Mouse (Mus musculus) bone marrow, adult 2 months (tissue): ENCODE data around the gene Lrtm2. TPM values are rescaled to one million over a fixed set of nuclear protein-coding genes. Genes with fewer than 3 reads are reported as not detected.
"Not testable (repeated sequence)": the region's sequence is repeated elsewhere in the genome, so short reads cannot be mapped to it uniquely, and the experiment has no call there.

Source experiments
- H3K27ac ChIP-seq: fragments of 200-500 bp; 2 replicates; pipeline ENCODE4 v1.5.1; 2012; ENCODE audit warnings: low read depth, mild to moderate bottlenecking, control low read depth, inconsistent platforms, low read length; ENCODE audit not compliant: control insufficient read depth, poor library complexity, insufficient read depth
- H3K4me1 ChIP-seq: fragments of 200-500 bp; 2 replicates; pipeline ENCODE4 v1.6.1; 2011; ENCODE audit warnings: low read length; ENCODE audit not compliant: control insufficient read depth, insufficient read depth
- H3K4me3 ChIP-seq: fragments of 200-500 bp; replicated peaks from 2 replicates; pipeline ENCODE3; 2011; ENCODE audit warnings: mild to moderate bottlenecking, low read depth, low read length, control low read depth; ENCODE audit not compliant: control insufficient read depth
- CTCF ChIP-seq: fragments of 200-500 bp; IDR thresholded peaks from 2 replicates; pipeline ENCODE4 v1.5.1; 2011; ENCODE audit warnings: low read length, control low read depth; ENCODE audit not compliant: control insufficient read depth, insufficient read depth
- POLR2A ChIP-seq: fragments of 200-500 bp; IDR thresholded peaks from 2 replicates; pipeline ENCODE4 v1.6.1; 2011; ENCODE audit warnings: low read depth, mild to moderate bottlenecking, control low read depth, low read length, borderline replicate concordance; ENCODE audit not compliant: control insufficient read depth
- WGBS: fragments of 180-500 bp; shearing (Covaris S2); methylation state at CpG from one replicate; pipeline ENCODE4 v1.1.7; 2018; 5-methylcytosine and 5-hydroxymethylcytosine counted together
- polyA plus RNA-seq: library from polyadenylated mRNA; stranded (reverse); fragments of >200 nt; gene quantifications from 2 replicates; pipeline ENCODE4 v1.2.4, GENCODE M21; 2011; ENCODE audit warnings: low replicate concordance; ENCODE audit not compliant: missing spikeins, insufficient read depth, insufficient read length

The Lrtm2 gene
- polyA plus RNA-seq, 1 experiment: not detected

DNA sequence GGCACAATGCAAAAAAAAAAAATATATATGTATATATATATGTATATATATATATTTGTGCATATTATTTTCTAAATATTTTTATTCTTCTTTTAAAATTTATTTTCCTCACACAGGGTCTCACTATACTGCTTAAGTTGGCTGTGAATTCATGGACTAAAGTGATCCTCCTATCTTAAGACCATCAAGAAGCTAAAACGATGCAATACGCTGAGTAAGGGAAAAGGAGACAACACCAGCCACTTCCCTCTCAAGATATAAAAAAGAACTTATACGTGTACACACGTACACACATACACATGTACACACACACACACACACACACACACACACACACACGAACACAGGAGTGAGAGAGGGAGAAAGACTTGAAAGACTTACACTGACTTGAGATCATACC lies 33.0 kb upstream of the Lrtm2 start:
- no peak overlapping the region for H3K4me3 ChIP-seq
- no peak for TF ChIP-seq POLR2A
- no peak for TF ChIP-seq CTCF
- H3K27ac ChIP-seq: no peak overlapping the region
- no peaks in the 10 kb centered on the region; the same call in 1 of the 2 replicates for H3K4me1 ChIP-seq
- WGBS: 76% methylated on average over 5 of the region's 5 CpGs

DNA sequence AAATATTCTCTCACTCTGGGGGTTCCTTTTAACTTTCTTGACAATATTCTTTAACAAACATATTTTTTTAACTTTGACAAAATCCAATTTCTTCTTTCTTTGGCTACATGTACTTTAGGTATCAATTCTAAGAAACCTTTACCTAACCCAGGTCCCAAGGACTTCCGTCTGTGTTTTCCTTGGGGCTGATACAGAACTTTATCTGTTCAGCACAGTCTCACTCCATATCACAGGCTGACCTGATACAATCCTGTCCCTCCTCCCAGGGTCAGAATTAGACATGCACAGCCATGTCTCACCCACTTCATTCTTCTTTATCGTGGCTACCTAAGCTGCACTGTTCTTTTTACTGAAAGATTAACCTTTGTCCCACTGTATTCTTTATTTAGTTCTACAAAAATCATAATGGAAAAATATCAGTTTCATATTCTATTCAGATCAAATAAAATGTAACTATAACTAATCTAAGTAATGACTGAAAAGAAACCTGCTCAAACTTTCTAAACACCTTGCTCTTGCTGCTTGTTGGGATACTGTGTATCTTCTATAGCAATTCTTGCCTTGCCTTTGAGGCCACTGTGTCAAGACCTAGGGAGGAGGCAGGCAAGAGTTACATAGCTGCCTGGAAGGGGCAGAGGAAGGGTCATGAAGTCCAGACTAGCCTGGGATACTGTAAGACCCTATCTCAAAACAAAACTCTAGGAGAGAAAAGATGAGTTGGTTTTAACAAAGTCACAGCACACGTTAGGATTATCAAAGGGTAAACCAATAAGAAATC lies 30.5 kb upstream of the Lrtm2 start:
- Histone ChIP-seq H3K4me3 (no peak overlapping the region), H3K27ac (no peak overlapping the region), H3K4me1 (no peaks in the 10 kb centered on the region; the same call in 1 of the 2 replicates)
- no peak for TF ChIP-seq CTCF
- TF ChIP-seq POLR2A: no peak
- WGBS: 59% methylated on average over 3 of the region's 3 CpGs

DNA sequence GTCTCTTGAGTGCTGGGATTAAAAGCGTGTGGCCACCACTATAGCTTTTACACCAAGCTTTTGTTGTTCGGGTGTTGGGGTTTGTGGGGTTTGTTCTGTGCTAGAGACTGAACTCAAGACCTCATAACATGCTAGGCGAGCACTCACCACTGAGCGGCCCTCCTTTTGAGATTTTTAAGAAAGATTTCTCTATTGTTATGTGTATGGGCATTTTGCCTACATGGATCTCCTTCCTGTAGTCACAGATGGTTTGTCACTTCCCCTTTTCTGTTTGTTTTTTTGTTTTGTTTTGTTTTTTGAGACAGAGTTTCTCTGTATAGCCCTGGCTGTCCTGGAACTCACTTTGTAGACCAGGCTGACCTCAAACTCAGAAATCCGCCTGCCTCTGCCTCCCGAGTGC lies 29.7 kb upstream of the Lrtm2 start:
- not testable (repeated sequence) for H3K27ac ChIP-seq, H3K4me3 ChIP-seq, H3K4me1 ChIP-seq
- 72% methylated on average over 6 of the region's 6 CpGs for WGBS

DNA sequence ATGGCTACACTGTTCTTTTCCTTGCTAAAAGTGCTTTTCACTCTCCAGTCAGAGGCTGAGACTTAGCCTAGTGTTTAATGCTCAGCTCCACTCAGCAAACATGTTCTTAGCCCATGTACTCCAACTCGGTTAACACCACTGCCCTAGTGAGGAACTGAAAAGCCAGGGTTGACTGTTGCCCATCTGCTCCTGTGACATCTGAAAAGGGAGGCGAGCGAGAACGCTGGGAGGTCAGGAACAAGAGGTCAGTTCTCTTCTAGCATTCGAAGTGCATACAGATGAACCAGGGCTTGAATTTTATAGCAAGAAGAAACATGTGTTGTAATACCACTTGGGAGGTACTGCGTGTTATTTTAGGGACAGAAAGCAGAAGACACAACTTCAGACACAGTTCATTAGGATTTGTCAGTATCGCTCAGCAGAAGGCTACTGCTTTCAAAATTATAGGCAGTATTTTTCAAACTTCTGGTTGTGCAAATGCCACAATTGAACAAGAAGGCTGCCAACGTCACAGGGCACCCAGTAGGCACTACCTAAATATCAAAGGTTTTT lies 27.5 kb upstream of the Lrtm2 start:
- Histone ChIP-seq H3K4me1 (no peaks in the 10 kb centered on the region; the same call in 1 of the 2 replicates), H3K27ac (no peak overlapping the region), H3K4me3 (no peak overlapping the region)
- TF ChIP-seq CTCF: no peak
- no peak for TF ChIP-seq POLR2A
- WGBS: 78% methylated on average over 8 of the region's 8 CpGs

DNA sequence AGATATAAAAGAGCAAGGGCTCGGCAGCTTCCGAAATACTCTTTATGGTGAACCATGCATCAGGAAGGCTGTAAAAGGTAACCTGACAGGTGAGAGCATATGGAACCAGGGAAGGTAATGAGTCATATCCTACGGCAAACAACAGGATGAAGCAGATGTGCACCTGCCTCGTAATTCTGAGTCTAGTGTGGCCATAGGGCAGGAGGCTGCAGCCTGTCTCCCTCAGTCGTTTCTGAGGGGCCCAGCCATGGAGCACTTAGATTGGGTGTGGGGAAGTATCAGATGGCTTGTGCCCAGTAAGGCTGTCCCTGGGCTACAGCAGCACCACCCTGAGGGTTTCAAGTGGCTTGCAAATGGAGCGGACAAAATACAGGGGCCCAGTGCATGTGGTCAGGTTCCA lies 21.9 kb upstream of the Lrtm2 start:
- Histone ChIP-seq H3K4me1 (no peaks in the 10 kb centered on the region), H3K27ac (no peak overlapping the region), H3K4me3 (no peak overlapping the region)
- WGBS: 81% methylated on average over 6 of the region's 6 CpGs
- TF ChIP-seq POLR2A: no peak
- no peak for TF ChIP-seq CTCF

DNA sequence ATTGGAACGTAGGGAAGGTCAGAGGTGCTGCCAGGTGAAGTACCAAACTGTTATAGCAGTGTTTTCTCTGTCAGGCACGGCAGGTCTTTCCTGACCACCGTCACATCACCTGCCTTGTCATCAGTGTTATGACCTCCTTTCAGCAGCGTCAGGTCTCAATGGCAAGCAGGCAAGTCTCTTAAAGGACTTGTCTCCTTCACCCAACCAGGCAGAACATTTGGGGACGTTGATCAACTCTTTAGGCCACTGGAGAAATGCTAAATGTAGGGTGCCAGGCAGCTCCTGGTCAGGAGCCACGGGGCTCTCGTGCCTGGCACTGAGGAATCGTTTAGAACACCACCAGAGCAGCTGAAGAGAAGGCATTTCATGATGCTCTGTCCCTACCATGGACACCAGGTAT lies 21.1 kb upstream of the Lrtm2 start:
- TF ChIP-seq CTCF (no peak), POLR2A (no peak)
- no peak overlapping the region for H3K4me3 ChIP-seq
- 71% methylated on average over 8 of the region's 8 CpGs for WGBS
- H3K27ac ChIP-seq: no peak overlapping the region
- H3K4me1 ChIP-seq: no peaks in the 10 kb centered on the region

DNA sequence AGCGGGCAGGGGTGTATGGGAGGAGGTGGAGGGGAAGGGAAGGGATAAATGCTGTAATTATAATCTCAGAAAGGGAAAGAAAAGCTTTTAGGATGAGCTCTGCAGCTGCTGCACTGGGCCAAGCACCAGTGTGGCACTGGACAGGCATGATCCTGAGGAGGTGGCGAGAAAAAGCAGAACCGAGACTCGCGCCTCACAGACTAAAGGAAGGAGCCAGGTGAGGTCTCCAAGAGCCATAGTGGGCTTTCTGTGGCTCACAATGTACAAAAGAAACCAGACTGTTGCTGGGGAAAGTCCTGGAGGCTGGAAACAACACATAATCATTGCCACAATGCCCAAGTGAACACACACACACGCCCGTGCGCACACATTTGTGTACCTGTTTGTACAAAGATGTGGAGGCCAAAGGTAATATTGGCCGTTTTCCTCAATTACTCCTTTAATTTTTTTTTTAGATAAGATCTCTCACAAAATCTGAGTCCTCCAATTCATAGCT lies 20.2 kb upstream of the Lrtm2 start:
- TF ChIP-seq CTCF: no peak
- TF ChIP-seq POLR2A: no peak
- Histone ChIP-seq H3K4me1 (peaks cover 2% of the 10 kb centered on the region; the same call in 1 of the 2 replicates), H3K4me3 (no peak overlapping the region), H3K27ac (no peak overlapping the region)
- 66% methylated on average over 9 of the region's 9 CpGs for WGBS

DNA sequence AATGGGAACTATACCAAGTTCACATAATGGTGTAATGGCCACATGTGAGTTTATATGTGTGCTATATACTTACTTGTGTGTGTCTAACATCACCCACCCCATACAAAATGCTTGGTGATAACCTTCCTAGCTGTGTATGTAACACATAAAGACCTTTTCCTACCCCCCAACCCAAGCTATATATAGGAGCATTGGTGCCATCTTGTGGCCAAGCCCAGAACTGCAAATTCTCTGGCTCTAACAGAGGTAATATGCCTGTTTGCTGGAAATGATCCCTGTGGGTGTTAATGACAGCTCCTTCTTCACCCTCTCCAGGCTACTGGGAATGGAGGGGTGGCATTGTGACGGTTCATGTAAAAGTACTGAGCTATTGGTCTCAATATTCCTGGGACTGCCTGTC lies 17.7 kb upstream of the Lrtm2 start:
- H3K4me3 ChIP-seq: no peak overlapping the region
- no peak for TF ChIP-seq POLR2A
- no peak for TF ChIP-seq CTCF
- H3K4me1 ChIP-seq: peaks cover 2% of the 10 kb centered on the region; the same call in 1 of the 2 replicates
- WGBS: 0% methylated on average over 1 of the region's 1 CpGs
- H3K27ac ChIP-seq: no peak overlapping the region

DNA sequence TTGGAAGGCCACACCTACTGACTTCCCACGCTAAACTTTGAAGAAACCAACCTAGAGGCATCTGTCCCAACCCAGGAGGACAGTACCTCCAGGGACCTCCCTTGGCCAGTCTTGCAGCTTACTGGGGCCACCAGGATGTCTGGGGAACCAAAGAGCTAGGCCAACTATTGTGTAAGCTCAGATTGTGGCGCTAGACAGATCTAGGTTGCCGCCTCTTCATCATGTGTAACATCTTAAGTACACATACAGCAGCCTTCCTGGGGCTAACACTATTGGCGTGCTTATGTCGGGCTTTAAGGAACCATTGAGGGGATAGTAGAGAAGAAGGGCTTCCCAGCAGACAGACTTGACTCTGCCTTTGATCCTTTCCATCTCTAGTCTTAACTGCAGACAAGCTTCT lies 17.2 kb upstream of the Lrtm2 start:
- H3K4me1 ChIP-seq: peaks cover 2% of the 10 kb centered on the region; the same call in 1 of the 2 replicates
- WGBS: 70% methylated on average over 5 of the region's 5 CpGs
- no peak overlapping the region for H3K27ac ChIP-seq
- no peak for TF ChIP-seq CTCF
- TF ChIP-seq POLR2A: no peak
- no peak overlapping the region for H3K4me3 ChIP-seq
